Mouse (Mus musculus) cortical plate, adult 2 months (tissue): ENCODE measurements around the gene Csf3r. TPM values are rescaled to one million over a fixed set of nuclear protein-coding genes. Genes with fewer than 3 reads are reported as not detected.
"Not testable (repeated sequence)": the region's sequence is repeated elsewhere in the genome, so short reads cannot be mapped to it uniquely, and the experiment has no call there.

ENCODE experiments used
- H3K27ac ChIP-seq: fragments of 200-500 bp; 2 replicates; pipeline ENCODE4 v1.5.1; 2012; ENCODE audit warnings: low read length, control low read depth, inconsistent platforms; ENCODE audit not compliant: insufficient read depth
- H3K4me1 ChIP-seq: fragments of 200-500 bp; 2 replicates; pipeline ENCODE4 v1.6.1; 2011; ENCODE audit warnings: low read length; ENCODE audit not compliant: control insufficient read depth, insufficient read depth
- H3K4me3 ChIP-seq: fragments of 200-500 bp; 2 replicates; pipeline ENCODE4 v1.5.1; 2011; ENCODE audit warnings: mild to moderate bottlenecking, low read length, control low read depth; ENCODE audit not compliant: insufficient read depth
- CTCF ChIP-seq: fragments of 200-500 bp; IDR thresholded peaks from 2 replicates; pipeline ENCODE4 v1.5.1; 2011; ENCODE audit warnings: mild to moderate bottlenecking, control low read depth, low read length; ENCODE audit not compliant: insufficient read depth; ENCODE audit errors: extremely low read depth
- POLR2A ChIP-seq: fragments of 200-500 bp; IDR thresholded peaks from 2 replicates; pipeline ENCODE4 v1.6.1; 2011; ENCODE audit warnings: mild to moderate bottlenecking, low read length, control low read depth; ENCODE audit not compliant: insufficient read depth; ENCODE audit errors: extremely low read depth
- polyA plus RNA-seq: library from polyadenylated mRNA; depleted of rRNA; stranded (reverse); fragments of >200 nt; gene quantifications from 2 replicates; pipeline ENCODE4 v1.2.3, GENCODE M21; 2012; rRNA removed

Csf3r gene
- 6.6 and 6.8 TPM in 2 replicates for polyA plus RNA-seq

- TF ChIP-seq CTCF (no peak), POLR2A (no peak)
- H3K27ac ChIP-seq, result no peak within 1 kb of the TSS; the same call in 1 of the 2 replicates
- H3K4me1 ChIP-seq, result no peaks in the 10 kb centered on the region
- H3K4me3 ChIP-seq, result peak within 1 kb of the TSS; percentile 17; the same call in 1 of the 2 replicates
These were observed at the start of gene Csf3r for GRCm38 (mm10) chr4:126024303-126024900. Gene Csf3r, plus strand, starts transcription at chr4:126024550.

- TF ChIP-seq POLR2A, result no peak
- TF ChIP-seq CTCF, result no peak
- Histone ChIP-seq H3K27ac (no peak overlapping the region), H3K4me3 (no peak overlapping the region), H3K4me1 (no peaks in the 10 kb centered on the region)
These were observed 46.6 kb upstream of the Csf3r start for GRCm38 (mm10) chr4:125977768-125978167.

- H3K4me3 ChIP-seq, result no peak overlapping the region
- H3K4me1 ChIP-seq, result no peaks in the 10 kb centered on the region
- H3K27ac ChIP-seq, result no peak overlapping the region
- TF ChIP-seq POLR2A (no peak), CTCF (no peak)
These were observed 41.1 kb upstream of the Csf3r start for GRCm38 (mm10) chr4:125983279-125983678.

GRCm38 (mm10) chr4:125985703-125986102 is 38.6 kb upstream of the Csf3r start:
- H3K27ac ChIP-seq, H3K4me1 ChIP-seq, H3K4me3 ChIP-seq: not testable (repeated sequence)

- Histone ChIP-seq H3K4me1 (no peaks in the 10 kb centered on the region), H3K27ac (no peak overlapping the region), H3K4me3 (no peak overlapping the region)
- TF ChIP-seq POLR2A (no peak), CTCF (no peak)
These were observed 37.3 kb upstream of the Csf3r start for GRCm38 (mm10) chr4:125987071-125987470.

DNA sequence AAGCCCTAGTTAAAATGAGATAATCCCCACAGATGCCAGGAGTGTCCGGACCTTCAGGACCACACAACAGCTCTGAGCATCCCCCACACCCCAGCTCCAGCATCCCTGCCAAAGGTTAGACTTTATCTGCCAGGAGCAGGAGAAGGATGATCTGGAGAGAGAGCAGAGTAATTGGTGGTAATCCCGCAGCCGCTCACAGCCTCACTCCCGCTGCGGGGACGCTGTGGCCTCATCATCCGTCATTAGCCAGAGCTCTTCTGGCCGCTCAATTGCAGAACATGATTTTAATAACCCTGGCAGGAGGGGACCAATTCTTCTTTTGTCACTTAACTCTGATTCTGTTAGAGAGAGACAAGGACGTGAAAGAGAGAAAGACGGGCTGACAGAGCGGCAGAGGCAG is 35.3 kb upstream of the Csf3r start:
- Histone ChIP-seq H3K4me3 (no peak overlapping the region), H3K4me1 (no peaks in the 10 kb centered on the region), H3K27ac (no peak overlapping the region)
- no peak for TF ChIP-seq POLR2A
- TF ChIP-seq CTCF, result no peak

DNA sequence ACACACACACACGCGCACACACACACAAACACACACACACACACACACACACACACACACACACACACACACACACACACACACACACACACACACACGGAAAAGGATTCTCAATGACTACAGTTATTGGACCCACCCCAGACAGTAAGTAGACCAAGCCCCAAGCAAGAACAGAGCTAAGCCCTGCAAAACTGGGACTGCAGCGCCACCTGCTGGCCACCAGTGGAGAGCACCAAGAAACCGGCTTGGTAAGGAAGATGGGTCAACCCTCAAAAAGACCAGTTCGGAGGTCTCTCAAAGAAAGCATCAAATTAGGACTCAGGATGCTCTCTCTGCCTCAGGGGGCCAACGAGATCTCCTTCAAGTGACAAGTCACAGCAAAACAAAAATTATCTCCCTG is 34.2 kb upstream of the Csf3r start:
- H3K27ac ChIP-seq, result no peak overlapping the region
- TF ChIP-seq CTCF (peak; percentile 93), POLR2A (no peak)
- H3K4me1 ChIP-seq, result no peaks in the 10 kb centered on the region
- no peak overlapping the region for H3K4me3 ChIP-seq

GRCm38 (mm10) chr4:125992206-125992605 is 32.1 kb upstream of the Csf3r start:
- TF ChIP-seq POLR2A (no peak), CTCF (no peak)
- Histone ChIP-seq H3K4me3 (no peak overlapping the region), H3K4me1 (no peaks in the 10 kb centered on the region), H3K27ac (no peak overlapping the region)

- TF ChIP-seq CTCF (no peak), POLR2A (no peak)
- Histone ChIP-seq H3K4me1 (no peaks in the 10 kb centered on the region), H3K27ac (no peak overlapping the region)
These were observed 31.4 kb upstream of the Csf3r start for GRCm38 (mm10) chr4:125992906-125993305.

DNA sequence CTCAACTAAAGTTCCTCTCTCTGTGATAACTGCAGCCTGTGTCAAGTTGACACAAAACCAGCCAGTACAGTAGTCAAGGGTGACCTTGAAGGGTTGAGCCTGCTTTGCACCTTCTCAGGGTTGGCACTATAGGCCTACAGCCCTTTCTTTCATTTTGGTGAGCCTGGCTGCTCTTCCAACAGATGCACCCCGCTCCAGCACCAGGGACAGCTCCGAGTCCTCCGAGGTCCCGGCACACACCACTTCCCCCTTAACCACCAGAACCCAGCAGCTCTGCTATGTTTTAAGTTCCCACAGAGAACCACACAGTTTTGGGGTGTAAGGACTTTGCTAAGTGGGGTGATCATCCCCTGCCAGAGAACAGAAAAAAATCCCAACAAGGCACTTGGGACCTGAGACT is 27.8 kb upstream of the Csf3r start:
- Histone ChIP-seq H3K4me3 (no peak overlapping the region), H3K4me1 (no peaks in the 10 kb centered on the region), H3K27ac (no peak overlapping the region)
- TF ChIP-seq CTCF (no peak), POLR2A (no peak)

More at GRCm38 (mm10) chr4:125992906-125993305, 31.4 kb upstream of the Csf3r start:
- no peak overlapping the region for H3K4me3 ChIP-seq
